Mouse (Mus musculus): ENCODE data around the gene Gm17455. TPM values are rescaled to one million over a fixed set of nuclear protein-coding genes. Genes with fewer than 3 reads are reported as not detected.

Gm17455 gene
- total RNA-seq, 2 experiments from 2014 or later: 1.4 to 2.1 TPM

GRCm38 (mm10) chr10:60405460-60406177 lies 6.1 kb downstream of the Gm17455 start:
- DNase-seq (ENCODE audit: extremely low spot score in 1 of 2, low spot score in 2 of 2): peak; percentile 53 to 54

GRCm38 (mm10) chr10:60407831-60408230 lies 8.3 kb downstream of the Gm17455 start:
- peak; percentile 60 to 62 for DNase-seq (ENCODE audit: extremely low spot score in 1 of 2, low spot score in 2 of 2)
- intact Hi-C loops (cut with DNase I): loop anchor here (5.0 kb wide), 2 partner anchors 61 to 349 kb away; partner anchors contain the start of gene Vsir

More at GRCm38 (mm10) chr10:60405460-60406177, 6.1 kb downstream of the Gm17455 start:
- intact Hi-C loops (cut with DNase I): loop anchor here (5.0 kb wide), 2 partner anchors 58 to 352 kb away; partner anchors contain the start of gene Vsir

- intact Hi-C loops (cut with DNase I): loop anchor here (1.0 kb wide), 1 partner anchor 106 kb away; no protein-coding TSS in a partner anchor
- DNase-seq (ENCODE audit: extremely low spot score in 1 of 2, low spot score in 2 of 2): no peak
Observed at GRCm38 (mm10) chr10:60411794-60412193, 12.3 kb downstream of the Gm17455 start.

GRCm38 (mm10) chr10:60413756-60414155 lies 14.2 kb downstream of the Gm17455 start:
- no peak for DNase-seq (ENCODE audit: extremely low spot score in 1 of 2, low spot score in 2 of 2)
- intact Hi-C loops (cut with DNase I): no loop called here

GRCm38 (mm10) chr10:60417041-60417440 lies 17.5 kb downstream of the Gm17455 start:
- intact Hi-C loops (cut with DNase I): loop anchor here (5.0 kb wide), 1 partner anchor 280 kb away; the partner anchor contains the start of gene Cdh23
- DNase-seq (ENCODE audit: extremely low spot score in 1 of 2, low spot score in 2 of 2): no peak

GRCm38 (mm10) chr10:60418137-60418536 lies 18.6 kb downstream of the Gm17455 start:
- DNase-seq (ENCODE audit: extremely low spot score in 1 of 2, low spot score in 2 of 2): peak; percentile 54 to 74
- intact Hi-C loops (cut with DNase I): loop anchor here (5.0 kb wide), 1 partner anchor 279 kb away; the partner anchor contains the start of gene Cdh23

- intact Hi-C loops (cut with DNase I): loop anchor here (5.0 kb wide), 1 partner anchor 278 kb away; the partner anchor contains the start of gene Cdh23
- no peak for DNase-seq (ENCODE audit: extremely low spot score in 1 of 2, low spot score in 2 of 2)
Observed at GRCm38 (mm10) chr10:60419624-60420023, 20.1 kb downstream of the Gm17455 start.

- no peak for DNase-seq (ENCODE audit: extremely low spot score in 1 of 2, low spot score in 2 of 2)
Observed at GRCm38 (mm10) chr10:60422756-60423155, 23.2 kb downstream of the Gm17455 start.

GRCm38 (mm10) chr10:60430001-60430400 lies 30.5 kb downstream of the Gm17455 start:
- intact Hi-C loops (cut with DNase I): no loop called here
- no peak for DNase-seq (ENCODE audit: extremely low spot score in 1 of 2, low spot score in 2 of 2)

More at GRCm38 (mm10) chr10:60422756-60423155, 23.2 kb downstream of the Gm17455 start:
- intact Hi-C loops (cut with DNase I): no loop called here

- intact Hi-C loops (cut with DNase I): no loop called here
- DNase-seq (ENCODE audit: extremely low spot score in 1 of 2, low spot score in 2 of 2): no peak
Observed at GRCm38 (mm10) chr10:60430591-60430990, 31.1 kb downstream of the Gm17455 start.

GRCm38 (mm10) chr10:60432679-60433078 lies 33.2 kb downstream of the Gm17455 start:
- intact Hi-C loops (cut with DNase I): no loop called here
- DNase-seq (ENCODE audit: extremely low spot score in 1 of 2, low spot score in 2 of 2): no peak

- intact Hi-C loops (cut with DNase I): no loop called here
- no peak for DNase-seq (ENCODE audit: extremely low spot score in 1 of 2, low spot score in 2 of 2)
Observed at GRCm38 (mm10) chr10:60442321-60442720, 42.8 kb downstream of the Gm17455 start.

GRCm38 (mm10) chr10:60443078-60443477 lies 43.6 kb downstream of the Gm17455 start:
- intact Hi-C loops (cut with DNase I): no loop called here

GRCm38 (mm10) chr10:60445031-60445593 lies 45.6 kb downstream of the Gm17455 start:
- intact Hi-C loops (cut with DNase I): no loop called here
- peak; percentile 4 to 68 for DNase-seq (ENCODE audit: extremely low spot score in 1 of 2, low spot score in 2 of 2)

More at GRCm38 (mm10) chr10:60443078-60443477, 43.6 kb downstream of the Gm17455 start:
- no peak for DNase-seq (ENCODE audit: extremely low spot score in 1 of 2, low spot score in 2 of 2)

GRCm38 (mm10) chr10:60447186-60447585 lies 47.7 kb downstream of the Gm17455 start:
- no peak for DNase-seq (ENCODE audit: extremely low spot score in 1 of 2, low spot score in 2 of 2)
- intact Hi-C loops (cut with DNase I): no loop called here

Other genes starting within 250 kb of the Gm17455 start
- 1 to 10 TPM; 1.6 to 1.8 TPM for gene Chst3, start 180.5 kb upstream of the Gm17455 start, total RNA-seq (2021)
- gene Psap, start 122.1 kb upstream of the Gm17455 start, total RNA-seq (2021): 1,000 to 10,000 TPM; 1,196 to 1,248 TPM
- 10 to 100 TPM; 18.8 to 20.7 TPM for gene Vsir, start 52.9 kb upstream of the Gm17455 start, total RNA-seq (2021)